Mouse (Mus musculus) embryonic facial prominence, embryonic 13.5 days (tissue): ENCODE data around the gene Mdp1. TPM values are rescaled to one million over a fixed set of nuclear protein-coding genes. Genes with fewer than 3 reads are reported as not detected.

Source experiments
- ATAC-seq: fragments of 200-750 bp; cut with Nextera tagmentation; 2 replicates; pipeline ENCODE4 v1.8.0; 2017; ENCODE audit warnings: low read depth; ENCODE audit not compliant: insufficient number of reproducible peaks, insufficient read depth, low FRiP score, low TSS enrichment
- H3K27ac ChIP-seq: fragments of 300-500 bp; sonication (generic); 2 replicates; pipeline ENCODE4 v1.5.1; 2015; ENCODE audit warnings: moderate library complexity, mild to moderate bottlenecking, inconsistent platforms
- H3K27me3 ChIP-seq: fragments of 300-500 bp; sonication (generic); 2 replicates; pipeline ENCODE4 v1.6.1; 2015; ENCODE audit warnings: mild to moderate bottlenecking, inconsistent platforms
- H3K36me3 ChIP-seq: fragments of 300-500 bp; sonication (generic); 2 replicates; pipeline ENCODE4 v1.6.1; 2015; ENCODE audit warnings: mild to moderate bottlenecking, inconsistent platforms
- H3K4me1 ChIP-seq: fragments of 300-500 bp; sonication (generic); 2 replicates; pipeline ENCODE4 v1.6.1; 2015; ENCODE audit warnings: inconsistent platforms
- H3K4me2 ChIP-seq: fragments of 300-500 bp; sonication (generic); 2 replicates; pipeline ENCODE4 v1.6.1; 2015; ENCODE audit warnings: moderate library complexity, mild to moderate bottlenecking, inconsistent platforms
- H3K4me3 ChIP-seq: fragments of 300-500 bp; sonication (generic); 2 replicates; pipeline ENCODE4 v1.5.1; 2015; ENCODE audit warnings: mild to moderate bottlenecking, inconsistent platforms
- H3K9ac ChIP-seq: fragments of 300-500 bp; sonication (generic); 2 replicates; pipeline ENCODE4 v1.6.1; 2015; ENCODE audit warnings: mild to moderate bottlenecking, inconsistent platforms
- H3K9me3 ChIP-seq: fragments of 300-500 bp; sonication (generic); 2 replicates; pipeline ENCODE4 v1.6.1; 2016; ENCODE audit warnings: inconsistent platforms
- WGBS: fragments of 180-500 bp; shearing (Covaris S2); methylation state at CpG from one replicate; pipeline ENCODE4 v1.1.7; 2015; ENCODE audit warnings: mixed read lengths; 5-methylcytosine and 5-hydroxymethylcytosine counted together
- polyA plus RNA-seq: library from polyadenylated mRNA; unstranded; fragments of >200 nt; fragmentation: Nextera tagmentation; extraction: Ambion mirVana; gene quantifications from 2 replicates; pipeline ENCODE4 v1.2.1, GENCODE M21; 2015

Mdp1 gene
- polyA plus RNA-seq, 1 experiment from 2014 or later: 70.6 TPM

- peaks cover 6% of the 10 kb centered on the region; the same call in 1 of the 2 replicates for H3K4me1 ChIP-seq
- no peaks in the 10 kb centered on the region for H3K9me3 ChIP-seq
- no peak for ATAC-seq
- no peak overlapping the region for H3K4me3 ChIP-seq
- 77% methylated on average over 7 of the region's 7 CpGs for WGBS
- H3K9ac ChIP-seq: no peak overlapping the region
- H3K27ac ChIP-seq: no peak overlapping the region
- no peak overlapping the region for H3K4me2 ChIP-seq
- H3K36me3 ChIP-seq: peaks cover 3% of the 10 kb centered on the region; the same call in 1 of the 2 replicates
- H3K27me3 ChIP-seq: no peaks in the 10 kb centered on the region
These were observed 45.6 kb downstream of the Mdp1 start for GRCm38 (mm10) chr14:55614565-55615178.

GRCm38 (mm10) chr14:55613346-55613745, 47.0 kb downstream of the Mdp1 start:
- Histone ChIP-seq H3K4me1 (peaks cover under 1% of the 10 kb centered on the region; the same call in 1 of the 2 replicates), H3K4me2 (no peak overlapping the region), H3K27ac (no peak overlapping the region), H3K9ac (no peak overlapping the region), H3K9me3 (no peaks in the 10 kb centered on the region), H3K27me3 (no peaks in the 10 kb centered on the region), H3K36me3 (peaks cover 16% of the 10 kb centered on the region), H3K4me3 (no peak overlapping the region)
- WGBS: 69% methylated on average over 6 of the region's 6 CpGs
- ATAC-seq: no peak

- ATAC-seq: no peak
These were observed 52.0 kb downstream of the Mdp1 start for GRCm38 (mm10) chr14:55608339-55608738.

More at GRCm38 (mm10) chr14:55608339-55608738, 52.0 kb downstream of the Mdp1 start:
- Histone ChIP-seq H3K9ac (0 out of 2 replicates have a peak overlapping the region, but pooled peaks have one; percentile 12), H3K27me3 (no peaks in the 10 kb centered on the region), H3K9me3 (no peaks in the 10 kb centered on the region), H3K36me3 (peaks cover 45% of the 10 kb centered on the region), H3K4me3 (no peak overlapping the region), H3K27ac (no peak overlapping the region), H3K4me1 (peaks cover 12% of the 10 kb centered on the region), H3K4me2 (no peak overlapping the region)
- 97% methylated on average over 6 of the region's 6 CpGs for WGBS

Other genes starting within 250 kb of the Mdp1 start
- gene Dhrs4, start 181.8 kb downstream of the Mdp1 start, polyA plus RNA-seq: 98.6 and 103 TPM in 2 replicates
- 3.9 and 4.3 TPM in 2 replicates for gene Carmil3, start 169.9 kb downstream of the Mdp1 start, polyA plus RNA-seq
- 0.60 and 0.83 TPM in 2 replicates for gene Cpne6, start 150.1 kb downstream of the Mdp1 start, polyA plus RNA-seq
- not detected in 2 replicates for gene Nrl, start 135.5 kb downstream of the Mdp1 start, polyA plus RNA-seq
- 35.0 and 38.4 TPM in 2 replicates for gene Pck2, start 120.2 kb downstream of the Mdp1 start, polyA plus RNA-seq
- gene Dcaf11, start 100.5 kb downstream of the Mdp1 start, polyA plus RNA-seq: 57.3 and 66.5 TPM in 2 replicates
- 0.74 and 0.87 TPM in 2 replicates for gene A730061H03Rik, start 100.1 kb downstream of the Mdp1 start, polyA plus RNA-seq
- gene Fitm1, start 84.9 kb downstream of the Mdp1 start, polyA plus RNA-seq: 4.1 and 5.3 TPM in 2 replicates
- 141 and 152 TPM in 2 replicates for gene Psme1, start 82.4 kb downstream of the Mdp1 start, polyA plus RNA-seq
- 4.7 and 4.8 TPM in 2 replicates for gene Emc9, start 75.2 kb downstream of the Mdp1 start, polyA plus RNA-seq
- 233 and 267 TPM in 2 replicates for gene Psme2, start 69.4 kb downstream of the Mdp1 start, polyA plus RNA-seq
- gene Rnf31, start 68.8 kb downstream of the Mdp1 start, polyA plus RNA-seq: 17.6 and 21.7 TPM in 2 replicates
- gene Irf9, start 56.9 kb downstream of the Mdp1 start, polyA plus RNA-seq: 10.5 and 12.3 TPM in 2 replicates
- gene Rec8, start 42.5 kb downstream of the Mdp1 start, polyA plus RNA-seq: 2.0 and 2.8 TPM in 2 replicates
- 95.1 and 111 TPM in 2 replicates for gene Ipo4, start 24.6 kb downstream of the Mdp1 start, polyA plus RNA-seq
- 1.7 and 1.8 TPM in 2 replicates for gene Gm49378, start 22.6 kb downstream of the Mdp1 start, polyA plus RNA-seq
- gene Tm9sf1, start 16.7 kb downstream of the Mdp1 start, polyA plus RNA-seq: 106 and 117 TPM in 2 replicates
- gene Tssk4, start 10.3 kb downstream of the Mdp1 start, polyA plus RNA-seq: 1.0 and 1.3 TPM in 2 replicates
- 75.2 and 83.5 TPM in 2 replicates for gene Gmpr2, start 11.4 kb upstream of the Mdp1 start, polyA plus RNA-seq
- gene Nedd8, start 11.6 kb upstream of the Mdp1 start, polyA plus RNA-seq: 665 and 670 TPM in 2 replicates
- gene Tinf2, start 21.3 kb upstream of the Mdp1 start, polyA plus RNA-seq: 38.7 and 46.6 TPM in 2 replicates
- gene Tgm1, start 53.4 kb upstream of the Mdp1 start, polyA plus RNA-seq: 4.5 and 4.7 TPM in 2 replicates
- 27.6 and 32.2 TPM in 2 replicates for gene Rabggta, start 61.8 kb upstream of the Mdp1 start, polyA plus RNA-seq
- gene Dhrs1, start 85.2 kb upstream of the Mdp1 start, polyA plus RNA-seq: 84.5 and 102 TPM in 2 replicates
- gene Nop9, start 85.2 kb upstream of the Mdp1 start, polyA plus RNA-seq: 35.5 and 47.6 TPM in 2 replicates
- 0.18 and 1.2 TPM in 2 replicates for gene Cideb, start 98.0 kb upstream of the Mdp1 start, polyA plus RNA-seq
- gene Ltb4r2, start 100.9 kb upstream of the Mdp1 start, polyA plus RNA-seq: 0.51 and 0.56 TPM in 2 replicates
- 0.58 and 1.1 TPM in 2 replicates for gene Ltb4r1, start 105.5 kb upstream of the Mdp1 start, polyA plus RNA-seq
- 20.2 and 21.6 TPM in 2 replicates for gene Adcy4, start 123.6 kb upstream of the Mdp1 start, polyA plus RNA-seq
- gene Ripk3, start 128.4 kb upstream of the Mdp1 start, polyA plus RNA-seq: 41.1 and 44.4 TPM in 2 replicates
- gene Nfatc4, start 162.6 kb upstream of the Mdp1 start, polyA plus RNA-seq: 156 and 160 TPM in 2 replicates
- gene Nynrin, start 193.5 kb upstream of the Mdp1 start, polyA plus RNA-seq: 27.8 and 28.1 TPM in 2 replicates
- 0.28 and 0.30 TPM in 2 replicates for gene Cbln3, start 223.9 kb upstream of the Mdp1 start, polyA plus RNA-seq
- gene Khnyn, start 224.4 kb upstream of the Mdp1 start, polyA plus RNA-seq: 21.0 and 22.0 TPM in 2 replicates
- 79.8 and 85.5 TPM in 2 replicates for gene Sdr39u1, start 239.8 kb upstream of the Mdp1 start, polyA plus RNA-seq